Mouse (Mus musculus) heart, adult 2 months (tissue): ENCODE measurements around the gene Ccdc134.

Experiments used
- CTCF ChIP-seq: fragments of 200-600 bp; IDR thresholded peaks from 2 replicates; pipeline ENCODE4 v1.8.1; 2022; ENCODE audit warnings: antibody characterized with exemption, mild to moderate bottlenecking, moderate library complexity
- POLR2A ChIP-seq: fragments of 200-500 bp; IDR thresholded peaks from 2 replicates; pipeline ENCODE4 v1.6.1; 2011; ENCODE audit warnings: mild to moderate bottlenecking, low read depth, low read length, control low read depth; ENCODE audit not compliant: insufficient read depth

GRCm38 (mm10) chr15:82159471-82159870 lies 31.7 kb downstream of the Ccdc134 start:
- TF ChIP-seq CTCF, result no peak
- TF ChIP-seq POLR2A, result no peak
